Mouse (Mus musculus) CH12.LX (cell line): ENCODE measurements around the gene Pax5. TPM values are rescaled to one million over a fixed set of nuclear protein-coding genes. Genes with fewer than 3 reads are reported as not detected.

Experiments
- DNase-seq: peaks from one replicate; pipeline ENCODE4 v3.0.0-alpha.2; 2013; ENCODE audit errors: extremely low read depth
- H3K27ac ChIP-seq: 2 replicates; pipeline ENCODE4 v1.5.1; 2012; ENCODE audit warnings: low read depth, mild to moderate bottlenecking, control low read depth, moderate library complexity; ENCODE audit not compliant: insufficient read depth
- H3K27me3 ChIP-seq: replicated peaks from 2 replicates; pipeline ENCODE3; 2012; ENCODE audit warnings: inconsistent platforms
- H3K36me3 ChIP-seq, 2 experiments: replicated peaks in 1 of 2; 2 replicates each; pipeline versions ENCODE3 to v1.6.1; 2012; ENCODE audit warnings: inconsistent platforms in 1 of 2, low read length in 1 of 2, mild to moderate bottlenecking in 1 of 2, mixed read lengths in 1 of 2, moderate library complexity in 1 of 2; ENCODE audit not compliant: control insufficient read depth in 1 of 2, insufficient read depth in 1 of 2
- H3K4me1 ChIP-seq, 2 experiments: 2 replicates each; pipeline ENCODE4 v1.6.1; 2012; ENCODE audit warnings: inconsistent platforms in 1 of 2, moderate library complexity in 1 of 2; ENCODE audit not compliant: insufficient read depth in 2 of 2, control insufficient read depth in 1 of 2
- H3K4me2 ChIP-seq: 2 replicates; pipeline ENCODE4 v1.6.1; 2012; ENCODE audit warnings: low read depth, mild to moderate bottlenecking, control low read depth; ENCODE audit not compliant: poor library complexity, insufficient read depth, severe bottlenecking
- H3K4me3 ChIP-seq, 3 experiments: fragments of 150-350 bp in 1 of 3; sonication (generic) in 1 of 3; replicated peaks in 1 of 3; 2 replicates each; pipeline versions ENCODE3 to v1.5.1; 2011 to 2012; ENCODE audit warnings: low read depth in 2 of 3, low read length in 2 of 3, mild to moderate bottlenecking in 2 of 3, moderate library complexity in 2 of 3, control low read depth in 1 of 3, improper control_type of control experiment in 1 of 3, inconsistent platforms in 1 of 3, mixed read lengths in 1 of 3; ENCODE audit not compliant: poor library complexity in 1 of 3
- H3K79me2 ChIP-seq: replicated peaks from 2 replicates; pipeline ENCODE4 v1.6.1; 2012; ENCODE audit warnings: mild to moderate bottlenecking, moderate library complexity; ENCODE audit not compliant: control insufficient read depth, poor library complexity, insufficient read depth, severe bottlenecking; ENCODE audit errors: extremely low read depth
- H3K9ac ChIP-seq: 2 replicates; pipeline ENCODE4 v1.6.1; 2012; ENCODE audit warnings: low read depth, mild to moderate bottlenecking, control low read depth, moderate library complexity; ENCODE audit not compliant: insufficient read depth
- H3K9me3 ChIP-seq: replicated peaks from 2 replicates; pipeline ENCODE3; 2012; ENCODE audit warnings: low read length, inconsistent platforms, mixed read lengths
- BHLHE40 ChIP-seq: IDR thresholded peaks from 2 replicates; pipeline ENCODE4 v1.6.1; 2011; ENCODE audit warnings: mild to moderate bottlenecking, low read depth, low read length, improper control_type of control experiment
- CTCF ChIP-seq, 2 experiments: IDR thresholded peaks in 1 of 2; conservative IDR thresholded peaks in 1 of 2; 2 replicates each; pipeline ENCODE4 v1.5.1; 2011 to 2012; ENCODE audit warnings: low read depth in 2 of 2, low read length in 2 of 2, improper control_type of control experiment in 1 of 2, inconsistent platforms in 1 of 2, mild to moderate bottlenecking in 1 of 2, moderate library complexity in 1 of 2
- E2F4 ChIP-seq: IDR thresholded peaks from 2 replicates; pipeline ENCODE4 v1.6.1; 2011; ENCODE audit warnings: low read depth, low read length, improper control_type of control experiment; ENCODE audit not compliant: insufficient replicate concordance
- ELF1 ChIP-seq: IDR thresholded peaks from 2 replicates; pipeline ENCODE4 v1.6.1; 2014; ENCODE audit warnings: low read depth, mild to moderate bottlenecking, inconsistent platforms, low read length, improper control_type of control experiment
- EP300 ChIP-seq: IDR thresholded peaks from 2 replicates; pipeline ENCODE4 v1.6.1; 2011; ENCODE audit warnings: low read length, improper control_type of control experiment
- JUND ChIP-seq: conservative IDR thresholded peaks from 2 replicates; pipeline ENCODE4 v1.6.1; 2011; ENCODE audit warnings: low read depth, low read length, improper control_type of control experiment
- KAT2A ChIP-seq: IDR thresholded peaks from 2 replicates; pipeline ENCODE4 v1.6.1; 2012; ENCODE audit warnings: low read length, improper control_type of control experiment, inconsistent platforms; ENCODE audit not compliant: insufficient replicate concordance
- MAFK ChIP-seq: IDR thresholded peaks from 2 replicates; pipeline ENCODE4 v1.6.1; 2011; ENCODE audit warnings: low read length, improper control_type of control experiment; ENCODE audit not compliant: insufficient replicate concordance
- MAX ChIP-seq: IDR thresholded peaks from 2 replicates; pipeline ENCODE4 v1.6.1; 2011; ENCODE audit warnings: low read length, improper control_type of control experiment
- MAZ ChIP-seq: IDR thresholded peaks from 2 replicates; pipeline ENCODE4 v1.6.1; 2012; ENCODE audit warnings: low read depth, mild to moderate bottlenecking, inconsistent platforms, low read length, improper control_type of control experiment, moderate library complexity
- MEF2A ChIP-seq: IDR thresholded peaks from 2 replicates; pipeline ENCODE4 v1.6.1; 2014; ENCODE audit warnings: low read depth, mild to moderate bottlenecking, inconsistent platforms, low read length, improper control_type of control experiment, borderline replicate concordance
- MYC ChIP-seq: IDR thresholded peaks from 2 replicates; pipeline ENCODE4 v1.6.1; 2011; ENCODE audit warnings: low read depth, mild to moderate bottlenecking, improper control_type of control experiment, low read length
- NELFE ChIP-seq: IDR thresholded peaks from 2 replicates; pipeline ENCODE4 v1.6.1; 2011; ENCODE audit warnings: low read depth, low read length, improper control_type of control experiment
- PAX5 ChIP-seq: IDR thresholded peaks from 2 replicates; pipeline ENCODE4 v1.6.1; 2012; ENCODE audit warnings: low read length, inconsistent platforms, mixed read lengths
- POLR2AphosphoS2 ChIP-seq: IDR thresholded peaks from 2 replicates; pipeline ENCODE4 v1.6.1; 2011; ENCODE audit warnings: low read depth, low read length, improper control_type of control experiment
- SMC3 ChIP-seq: IDR thresholded peaks from 2 replicates; pipeline ENCODE4 v1.6.1; 2011; ENCODE audit warnings: low read depth, low read length, improper control_type of control experiment
- TCF12 ChIP-seq: IDR thresholded peaks from 2 replicates; pipeline ENCODE4 v1.6.1; 2014; ENCODE audit warnings: low read depth, mild to moderate bottlenecking, inconsistent platforms, low read length, improper control_type of control experiment
- UBTF ChIP-seq: IDR thresholded peaks from 2 replicates; pipeline ENCODE4 v1.6.1; 2012; ENCODE audit warnings: low read depth, mild to moderate bottlenecking, inconsistent platforms, low read length, improper control_type of control experiment, moderate library complexity
- USF1 ChIP-seq: IDR thresholded peaks from 2 replicates; pipeline ENCODE4 v1.6.1; 2014; ENCODE audit warnings: low read depth, mild to moderate bottlenecking, inconsistent platforms, low read length, improper control_type of control experiment
- USF2 ChIP-seq: conservative IDR thresholded peaks from 2 replicates; pipeline ENCODE4 v1.6.1; 2011; ENCODE audit warnings: low read depth, low read length, improper control_type of control experiment
- ZMIZ1 ChIP-seq: IDR thresholded peaks from 2 replicates; pipeline ENCODE4 v1.6.1; 2012; ENCODE audit warnings: low read depth, mild to moderate bottlenecking, inconsistent platforms, low read length, improper control_type of control experiment
- dilution Hi-C: fragments of 300-500 bp; cut with MboI; formaldehyde crosslinking; loops from 2 replicates; pipeline ENCODE4 v1.14.3; 2020; ENCODE audit warnings: low sequenced_read_pairs; ENCODE audit not compliant: extremely low pct_unique_long_range_greater_than_20kb, extremely low pct_ligation_motif_present
- in situ Hi-C: fragments of 300-500 bp; cut with MboI; formaldehyde crosslinking; loops from 3 replicates; pipeline ENCODE4 v1.14.3; 2019; ENCODE audit warnings: low sequenced_read_pairs, low pct_ligation_motif_present, low pct_unique_long_range_greater_than_20kb, mixed read lengths
- polyA plus RNA-seq: library from polyadenylated mRNA; unstranded; fragments of >175 nt; gene quantifications from 2 replicates; pipeline ENCODE4 v1.2.1, GENCODE M21; 2012; ENCODE audit warnings: low read depth; ENCODE audit not compliant: insufficient read length
- total RNA-seq, 2 experiments: library from RNA; depleted of rRNA; stranded (reverse); fragments of 300-350 nt in 1 of 2; fragments of >200 nt in 1 of 2; gene quantifications; 2 replicates each; pipeline ENCODE4 v1.2.3; 2012 to 2014

The Pax5 gene
- total and polyA plus RNA-seq, 3 experiments = 13.5 to 57.4 (median 21.8) TPM

- dilution Hi-C loops (no loop called here), in situ Hi-C loops (no loop called here)
- peak overlapping the region in 1 of 3 experiments; percentile 28 for H3K4me3 ChIP-seq
- H3K27me3 ChIP-seq = no peaks in the 10 kb centered on the region
- H3K4me1 ChIP-seq = peaks cover 8 to 58% of the 10 kb centered on the region in 2 experiments
- no peak overlapping the region for H3K27ac ChIP-seq
- peaks cover 26% of the 10 kb centered on the region for H3K9me3 ChIP-seq
- peaks cover 22 to 61% of the 10 kb centered on the region in 2 experiments for H3K36me3 ChIP-seq
- TF ChIP-seq USF1 (no peak), POLR2AphosphoS2 (no peak), JUND (no peak), USF2 (no peak), E2F4 (no peak), KAT2A (no peak), PAX5 (no peak)
- H3K79me2 ChIP-seq = peaks cover 78% of the 10 kb centered on the region
- DNase-seq = no peak
- no peak overlapping the region for H3K4me2 ChIP-seq
- H3K9ac ChIP-seq = no peak overlapping the region
Measured at GRCm38 (mm10) chr4:44703686-44704368, 6.5 kb downstream of the Pax5 start.

GRCm38 (mm10) chr4:44702891-44703685 is 7.2 kb downstream of the Pax5 start:
- no peak overlapping the region for H3K27ac ChIP-seq
- no peaks in the 10 kb centered on the region for H3K27me3 ChIP-seq
- peaks cover 22 to 67% of the 10 kb centered on the region in 2 experiments for H3K36me3 ChIP-seq
- no peak for TF ChIP-seq MYC
- TF ChIP-seq EP300 = no peak
- no peak for TF ChIP-seq MAFK
- no peak for TF ChIP-seq MAZ
- no peak for TF ChIP-seq CTCF (conservative IDR thresholded peaks at IDR 0.05 in 1 of 2, IDR thresholded peaks at IDR 0.05 in 1 of 2; ENCODE audit: low read depth in 2 of 2, low read length in 2 of 2)
- TF ChIP-seq BHLHE40 = no peak
- TF ChIP-seq UBTF = no peak
- no peak for TF ChIP-seq MAX
- no peak for TF ChIP-seq ZMIZ1
- no peak for TF ChIP-seq MEF2A
- no peak for TF ChIP-seq SMC3
- no peak for TF ChIP-seq KAT2A
- TF ChIP-seq TCF12 = no peak
- TF ChIP-seq ELF1 = no peak
- TF ChIP-seq NELFE = no peak
- no peak for DNase-seq
- H3K4me1 ChIP-seq = peaks cover 14 to 65% of the 10 kb centered on the region in 2 experiments
- peaks cover 78% of the 10 kb centered on the region for H3K79me2 ChIP-seq
- no peak overlapping the region for H3K9ac ChIP-seq
- H3K9me3 ChIP-seq = peaks cover 26% of the 10 kb centered on the region
- no peak overlapping the region for H3K4me2 ChIP-seq
- dilution Hi-C loops = no loop called here
- peak overlapping the region in 1 of 3 experiments; percentile 26 for H3K4me3 ChIP-seq
- in situ Hi-C loops = no loop called here
